Mouse (Mus musculus) naive thymus-derived CD4-positive, alpha-beta T cell, adult 2 months (primary cell): ENCODE measurements around the gene Efcab12.
"Not testable (repeated sequence)": the region's sequence is repeated elsewhere in the genome, so short reads cannot be mapped to it uniquely, and the experiment has no call there.

Source experiments
- DNase-seq: peaks from one replicate; pipeline ENCODE4 v3.0.0-alpha.2; 2011; ENCODE audit warnings: low read depth

The Efcab12 gene

DNA sequence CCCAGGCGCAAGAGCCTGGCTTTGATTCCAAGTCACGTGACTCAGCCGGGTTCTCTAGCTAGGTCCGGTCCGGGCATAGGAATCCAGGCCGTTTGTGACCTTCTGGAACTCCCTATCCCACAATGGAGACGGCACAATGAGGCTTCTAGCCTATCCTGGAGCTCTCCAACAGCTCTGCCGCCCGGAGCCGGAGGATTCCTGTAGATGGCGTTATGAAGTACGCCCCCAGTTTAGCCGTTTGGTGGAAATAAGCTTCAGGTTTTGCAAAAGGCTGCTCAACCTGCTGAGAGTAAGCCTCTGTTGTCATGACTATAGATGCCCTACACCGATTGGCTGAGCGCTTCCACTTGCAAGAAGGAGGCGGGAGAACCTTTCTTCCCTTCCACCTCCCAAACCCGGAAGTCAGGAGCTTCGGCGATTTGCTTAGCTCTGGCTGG, at the start of gene Efcab12:
TSS of gene Efcab12 (minus strand) at position 252 of the 437 bp plus-strand sequence.
- peak; percentile 74 for DNase-seq

- DNase-seq: no peak
Observed at GRCm38 (mm10) chr6:115886894-115887293, 48.7 kb upstream of the Efcab12 start.

- no peak for DNase-seq
Observed at GRCm38 (mm10) chr6:115884018-115884417, 45.8 kb upstream of the Efcab12 start.

GRCm38 (mm10) chr6:115880751-115881150, 42.5 kb upstream of the Efcab12 start:
- no peak for DNase-seq

GRCm38 (mm10) chr6:115879736-115880135, 41.5 kb upstream of the Efcab12 start:
- no peak for DNase-seq

DNA sequence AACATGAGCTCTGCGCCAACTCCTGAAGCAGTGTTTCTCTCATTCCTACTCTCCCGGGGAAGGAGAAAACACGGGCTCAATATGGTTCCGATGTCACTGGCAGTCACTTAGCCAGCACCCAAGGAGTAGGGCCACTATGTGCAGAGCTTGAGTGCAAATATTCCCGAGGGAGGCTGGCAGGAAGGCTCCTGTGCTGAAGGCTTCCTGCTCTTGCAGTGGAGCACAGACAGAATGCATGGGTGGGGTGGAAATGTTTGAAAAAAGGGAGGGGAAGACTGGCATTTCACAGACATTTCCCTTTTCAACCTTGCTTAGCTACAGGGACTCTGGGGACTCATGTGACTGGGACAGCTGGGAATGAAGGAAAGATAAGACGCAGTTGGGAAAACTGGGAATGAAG, 40.5 kb upstream of the Efcab12 start:
- no peak for DNase-seq

- DNase-seq: no peak
Observed at GRCm38 (mm10) chr6:115877239-115877638, 39.0 kb upstream of the Efcab12 start.

DNA sequence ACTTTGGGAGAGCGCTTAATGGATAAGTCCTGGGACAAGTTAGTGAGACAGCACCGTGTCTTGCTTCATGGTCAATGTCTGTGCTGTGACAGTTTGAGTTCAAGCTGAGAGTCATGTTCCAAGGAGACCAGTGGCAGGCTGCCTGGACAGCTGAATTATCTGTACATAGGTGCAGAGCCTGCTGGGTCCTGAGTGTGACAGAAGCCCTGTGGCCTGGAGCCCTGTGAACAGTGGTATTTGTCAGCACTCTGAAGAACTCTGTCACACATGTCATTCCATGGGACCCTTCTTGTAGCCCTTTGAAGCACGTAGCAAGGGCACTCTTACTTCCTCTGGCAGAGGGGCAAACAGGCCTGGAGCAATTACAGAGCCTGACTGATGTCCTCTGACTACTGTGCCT, 33.1 kb upstream of the Efcab12 start:
- not testable (repeated sequence) for DNase-seq

- DNase-seq: not testable (repeated sequence)
Observed at GRCm38 (mm10) chr6:115867157-115867556, 28.9 kb upstream of the Efcab12 start.

DNA sequence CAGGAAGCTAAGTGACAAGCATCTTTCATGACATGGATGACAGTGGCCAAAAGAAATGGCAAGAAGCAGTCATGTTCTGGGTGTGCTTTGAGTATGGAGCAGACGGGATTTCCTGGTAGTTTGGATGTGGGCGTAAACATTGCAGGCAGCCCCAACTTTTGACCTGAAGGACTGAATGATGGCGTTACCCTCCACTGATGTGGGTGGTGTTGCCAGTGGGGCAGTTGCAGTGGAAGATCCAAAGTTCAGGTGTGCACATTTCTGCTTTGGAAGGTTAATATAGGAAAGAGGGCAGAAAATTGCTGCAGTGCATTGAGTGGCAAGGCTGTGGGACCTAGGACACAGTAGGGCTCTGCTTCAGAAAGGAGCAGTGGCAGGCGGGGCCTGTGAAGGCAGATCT, 27.0 kb upstream of the Efcab12 start:
- DNase-seq: no peak

DNA sequence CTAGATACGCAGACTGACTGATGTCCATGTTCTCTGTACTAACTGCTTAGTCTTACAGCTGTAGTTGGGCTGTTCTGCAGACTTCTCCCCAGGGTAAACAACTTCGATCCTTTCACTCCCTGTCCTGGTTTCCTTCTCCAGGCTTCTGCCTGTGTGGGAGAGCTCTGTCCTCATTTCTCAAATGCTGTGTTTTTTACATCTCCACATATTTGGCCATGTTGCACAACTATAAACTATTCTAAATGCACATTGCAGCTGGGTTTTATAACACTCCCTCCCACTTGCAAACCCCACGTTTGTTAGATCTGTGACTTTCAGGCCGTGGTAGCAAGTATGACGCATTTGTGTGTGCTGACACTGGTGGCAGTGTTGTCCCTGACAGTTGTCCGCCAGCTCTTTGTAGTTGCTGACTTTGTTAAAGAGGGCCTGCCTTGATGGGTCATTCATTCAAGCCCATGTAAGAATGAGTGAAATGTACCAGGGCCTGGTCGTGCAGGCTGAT, 25.2 kb upstream of the Efcab12 start:
- DNase-seq: no peak

DNA sequence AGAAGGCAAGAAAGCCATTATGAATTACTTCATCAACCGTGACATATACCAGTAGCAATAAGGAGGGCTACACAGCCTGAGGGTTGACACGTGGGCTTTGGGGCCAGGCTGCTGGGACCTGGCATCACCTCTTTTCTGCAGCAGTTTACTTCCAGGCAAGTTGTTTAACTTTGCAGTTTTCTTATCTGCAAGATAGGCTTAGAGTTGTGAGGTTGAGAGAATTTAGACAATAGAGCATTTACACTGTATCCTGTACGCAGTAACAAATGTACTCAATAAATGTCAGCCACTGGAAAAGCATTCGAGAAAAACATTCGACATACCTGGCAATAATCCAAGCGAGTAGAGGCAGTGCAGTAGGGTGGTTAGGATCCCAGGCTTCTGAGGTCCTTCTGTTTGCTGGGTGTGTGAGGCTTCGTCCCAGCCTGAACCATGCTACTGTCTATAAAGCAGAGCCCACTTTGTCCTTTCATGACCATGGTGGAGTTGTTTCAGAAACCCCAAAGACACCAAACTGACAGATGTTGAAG, 21.9 kb upstream of the Efcab12 start:
- DNase-seq: no peak

- no peak for DNase-seq
Observed at GRCm38 (mm10) chr6:115859258-115859657, 21.0 kb upstream of the Efcab12 start.

DNA sequence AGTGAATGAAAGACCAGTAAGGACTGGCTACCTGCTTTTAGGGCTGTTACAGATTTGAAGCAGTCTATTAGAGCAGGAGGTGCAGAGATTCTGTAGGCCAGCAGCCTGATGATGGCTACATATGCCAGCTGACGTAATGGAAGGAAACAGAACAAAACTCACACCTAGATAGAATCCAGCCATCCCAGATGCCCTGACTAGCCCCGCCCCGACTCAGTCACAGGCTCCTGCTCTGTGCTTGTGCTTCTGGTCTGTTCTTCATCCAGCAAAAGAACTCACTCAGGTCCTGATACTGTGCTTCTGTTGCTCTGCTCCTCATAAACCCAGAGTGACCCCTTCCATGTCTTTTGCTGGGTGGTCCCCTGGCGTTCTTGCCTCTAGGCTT, 18.1 kb upstream of the Efcab12 start:
- no peak for DNase-seq

- DNase-seq: no peak
Observed at GRCm38 (mm10) chr6:115855733-115856360, 17.6 kb upstream of the Efcab12 start.

DNA sequence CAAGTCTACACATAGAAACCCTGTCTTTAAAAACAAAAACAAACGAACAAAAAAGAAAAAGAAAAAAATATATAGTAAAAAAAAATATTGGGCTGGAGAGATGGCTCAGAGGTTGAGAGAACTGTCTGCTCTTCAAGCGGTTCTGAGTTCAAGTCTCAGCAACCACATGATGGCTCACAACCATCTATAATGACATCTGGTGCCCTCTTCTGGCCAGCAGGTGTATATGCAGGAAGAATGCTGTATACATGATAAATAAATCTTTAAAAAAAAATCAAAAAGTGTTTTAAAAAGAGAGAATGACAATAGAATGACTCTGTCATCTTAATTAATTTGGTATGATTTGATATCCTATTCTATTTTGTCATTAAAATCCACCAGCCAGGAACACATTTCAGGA, 16.2 kb upstream of the Efcab12 start:
- peak; percentile 61 for DNase-seq

GRCm38 (mm10) chr6:115853985-115854384, 15.8 kb upstream of the Efcab12 start:
- no peak for DNase-seq

DNA sequence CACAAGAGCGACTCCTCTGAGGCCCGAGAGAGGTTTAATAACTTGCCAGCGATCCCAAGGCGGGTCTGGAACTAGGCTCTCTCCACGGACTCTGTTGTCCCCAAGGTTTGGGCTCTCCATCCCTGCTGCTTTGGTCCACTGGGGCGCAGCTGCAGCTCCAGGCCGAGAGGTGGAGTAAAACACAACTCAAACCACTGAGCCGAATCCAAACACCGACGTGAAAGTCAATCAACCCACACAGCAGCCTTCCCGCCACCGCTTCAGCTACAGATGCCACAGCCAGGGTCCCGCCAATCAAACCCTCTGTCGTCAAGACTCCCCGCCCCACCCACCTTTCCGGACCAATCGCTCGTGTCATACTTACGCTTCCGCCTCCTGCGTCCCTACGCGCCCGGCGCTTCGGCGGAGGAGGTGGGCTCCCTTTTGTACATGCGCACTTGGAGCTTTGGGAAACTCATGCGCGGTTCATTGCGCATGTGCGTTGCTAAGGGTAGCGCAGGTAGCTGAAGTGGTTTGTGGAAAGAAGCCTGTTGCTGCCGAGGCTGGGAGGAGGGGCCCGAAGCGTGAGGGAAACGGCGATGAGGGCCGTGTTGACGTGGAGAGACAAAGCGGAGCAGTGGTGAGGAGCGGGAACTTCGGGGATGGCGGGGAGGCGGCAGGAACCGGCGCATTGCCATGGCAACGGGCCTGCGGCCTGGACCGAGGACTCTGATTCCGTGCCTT, 15.0 kb upstream of the Efcab12 start, which contains the start of the genes Mbd4 and Ift122:
TSS of gene Mbd4 (minus strand) at position 281 of the 723 bp plus-strand sequence.
TSS of gene Ift122 (plus strand) at position 380 of the 723 bp plus-strand sequence.
- peak; percentile 100 for DNase-seq

- no peak for DNase-seq
Observed at GRCm38 (mm10) chr6:115852446-115853090, 14.4 kb upstream of the Efcab12 start.

DNA sequence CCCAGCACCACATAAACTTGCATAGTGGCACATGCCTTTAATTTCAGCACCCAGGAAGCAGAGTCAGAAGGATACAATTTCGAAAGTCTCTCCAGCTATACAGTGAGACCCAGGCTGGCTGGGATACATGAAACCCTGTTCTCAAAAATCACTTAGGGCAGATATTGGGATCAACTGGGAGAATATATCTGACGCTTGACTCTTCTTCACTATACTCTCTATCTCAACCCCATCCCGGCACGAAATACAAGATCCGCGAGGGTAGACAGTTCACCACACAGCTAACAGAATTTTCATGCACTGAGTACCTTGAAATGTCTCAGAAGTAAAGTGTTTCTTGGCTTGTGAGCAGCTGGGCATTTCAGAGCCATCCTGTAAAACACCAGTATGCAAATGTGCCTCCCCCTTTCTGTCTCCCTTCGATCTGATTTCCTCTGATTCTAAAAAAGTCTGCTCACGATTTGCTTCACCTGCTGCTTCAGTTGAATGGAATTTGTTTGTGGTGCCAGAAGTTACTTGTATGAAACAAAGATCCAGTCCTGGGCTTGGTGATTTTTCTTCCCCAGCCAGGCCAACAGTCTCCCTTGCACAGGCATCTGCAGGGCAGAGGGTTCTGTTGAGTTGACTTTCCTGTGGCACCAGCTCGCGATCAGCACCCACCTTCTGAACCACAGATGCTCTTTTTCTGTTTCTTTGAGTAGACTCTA, 10.5 kb upstream of the Efcab12 start:
- no peak for DNase-seq

- DNase-seq: peak; percentile 84
Observed at GRCm38 (mm10) chr6:115846640-115847411, 8.6 kb upstream of the Efcab12 start.
